Mouse (Mus musculus) neural tube, embryonic 14.5 days (tissue): Measurements from ENCODE around the gene Pygb. TPM values are rescaled to one million over a fixed set of nuclear protein-coding genes. Genes with fewer than 3 reads are reported as not detected.

Source experiments
- ATAC-seq: fragments of 200-750 bp; cut with Nextera tagmentation; 2 replicates; pipeline ENCODE4 v1.8.0; 2017; ENCODE audit warnings: low read depth, mild to moderate bottlenecking, moderate TSS enrichment, moderate library complexity
- H3K27ac ChIP-seq: fragments of 300-500 bp; sonication (generic); 2 replicates; pipeline ENCODE4 v1.5.1; 2014; ENCODE audit warnings: low read depth, mild to moderate bottlenecking, control low read depth, low read length, moderate library complexity, mixed read lengths
- H3K27me3 ChIP-seq: fragments of 300-500 bp; sonication (generic); 2 replicates; pipeline ENCODE4 v1.6.1; 2014; ENCODE audit warnings: low read length; ENCODE audit not compliant: control insufficient read depth, insufficient read depth
- H3K36me3 ChIP-seq: fragments of 300-500 bp; sonication (generic); 2 replicates; pipeline ENCODE4 v1.6.1; 2014; ENCODE audit warnings: low read length, mixed read lengths; ENCODE audit not compliant: control insufficient read depth, insufficient read depth
- H3K4me1 ChIP-seq: fragments of 300-500 bp; sonication (generic); 2 replicates; pipeline ENCODE4 v1.6.1; 2014; ENCODE audit warnings: low read length; ENCODE audit not compliant: control insufficient read depth, insufficient read depth
- H3K4me2 ChIP-seq: fragments of 300-500 bp; sonication (generic); 2 replicates; pipeline ENCODE4 v1.6.1; 2014; ENCODE audit warnings: mild to moderate bottlenecking, low read depth, low read length, control low read depth
- H3K4me3 ChIP-seq: fragments of 300-500 bp; sonication (generic); 2 replicates; pipeline ENCODE4 v1.5.1; 2014; ENCODE audit warnings: low read depth, low read length, control low read depth, mixed read lengths
- H3K9ac ChIP-seq: fragments of 300-500 bp; sonication (generic); replicated peaks from 2 replicates; pipeline ENCODE4 v1.6.1; 2014; ENCODE audit warnings: low read depth, mild to moderate bottlenecking, control low read depth, low read length, mixed read lengths
- H3K9me3 ChIP-seq: fragments of 300-500 bp; sonication (generic); 2 replicates; pipeline ENCODE4 v1.6.1; 2016; ENCODE audit warnings: low read length; ENCODE audit not compliant: control insufficient read depth
- WGBS: fragments of 180-500 bp; shearing (Covaris S2); extraction: QIAGEN DNeasy Blood & Tissue Kit; methylation state at CpG from one replicate; pipeline ENCODE4 v1.1.7; 2014; 5-methylcytosine and 5-hydroxymethylcytosine counted together
- polyA plus RNA-seq: library from polyadenylated mRNA; unstranded; fragments of >200 nt; fragmentation: Nextera tagmentation; extraction: Ambion mirVana; gene quantifications from 2 replicates; pipeline ENCODE4 v1.2.1, GENCODE M21; 2014

Gene Pygb
- polyA plus RNA-seq = 77.7 and 113 TPM in 2 replicates

DNA sequence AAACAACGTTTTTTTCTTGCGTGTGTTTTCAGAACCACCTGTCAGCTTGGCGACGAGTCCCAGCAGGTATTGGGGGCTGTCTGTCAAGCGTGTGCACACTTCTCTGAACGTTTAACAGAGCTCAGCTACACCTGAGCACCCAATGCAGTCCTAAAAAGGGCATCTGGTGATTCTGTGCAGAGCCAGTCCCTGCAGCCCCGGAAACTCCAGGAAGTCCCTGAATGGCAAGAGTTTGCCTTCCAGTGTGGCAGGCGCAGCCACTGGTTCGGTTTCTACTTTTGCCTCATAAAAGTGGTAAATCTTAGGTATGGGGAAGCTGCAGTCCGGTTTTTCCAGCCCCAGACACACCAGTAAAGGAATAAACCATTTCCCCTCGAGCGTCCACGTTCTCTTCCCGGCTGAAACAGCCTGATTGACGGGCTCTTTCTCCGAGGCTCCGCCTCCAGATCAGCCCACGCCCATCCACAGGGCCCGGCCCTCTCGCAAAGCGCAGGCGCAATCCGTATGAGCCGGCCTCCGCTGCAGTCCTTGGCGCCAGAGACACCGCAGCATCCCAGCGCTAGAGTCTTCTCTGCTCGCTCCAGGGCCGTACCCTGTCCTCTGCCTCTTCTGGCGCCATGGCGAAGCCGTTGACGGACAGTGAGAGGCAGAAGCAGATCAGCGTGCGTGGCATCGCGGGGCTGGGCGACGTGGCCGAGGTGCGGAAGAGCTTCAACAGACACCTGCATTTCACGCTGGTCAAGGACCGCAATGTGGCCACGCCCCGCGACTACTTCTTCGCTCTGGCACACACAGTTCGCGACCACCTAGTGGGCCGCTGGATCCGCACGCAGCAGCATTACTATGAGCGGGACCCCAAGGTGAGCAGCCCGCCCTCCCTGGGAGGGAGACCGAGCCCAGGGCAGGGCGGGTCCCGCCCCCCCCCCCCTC, at the start of gene Pygb:
TSS of gene Pygb (plus strand) at position 485 of the 930 bp plus-strand sequence.
- peak; percentile 98 for ATAC-seq

DNA sequence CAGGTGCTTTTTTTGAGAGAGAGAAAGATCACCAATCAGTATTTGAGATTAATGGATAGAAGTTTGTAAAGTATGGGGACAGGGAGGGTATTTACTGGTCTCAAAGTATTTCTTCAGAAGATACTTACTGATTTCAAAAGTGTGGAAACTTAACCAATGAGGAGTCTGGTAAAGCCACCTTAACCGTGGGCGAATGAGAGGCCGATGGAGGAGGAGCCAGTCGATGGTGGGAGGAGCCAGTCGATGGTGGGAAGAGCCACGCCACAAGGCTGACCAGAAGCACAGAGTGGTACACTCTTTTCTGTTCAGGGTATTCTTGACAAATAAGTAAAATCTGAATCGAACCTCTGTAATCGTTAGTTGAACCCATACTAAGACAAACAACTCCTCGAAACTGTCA, 48.7 kb upstream of the Pygb start:
- no peak for ATAC-seq
- 79% methylated on average over 9 of the region's 9 CpGs for WGBS

More for the DNA sequence above, at the start of gene Pygb:
- Histone ChIP-seq H3K9ac (peak within 1 kb of the TSS; percentile 53), H3K4me1 (peaks cover 8% of the 10 kb centered on the region; the same call in 1 of the 2 replicates), H3K27ac (peak within 1 kb of the TSS; percentile 44), H3K4me2 (peak within 1 kb of the TSS; percentile 80), H3K27me3 (no peaks in the 10 kb centered on the region), H3K4me3 (peak within 1 kb of the TSS; percentile 68), H3K9me3 (no peaks in the 10 kb centered on the region), H3K36me3 (no peaks in the 10 kb centered on the region)
- WGBS = 3% methylated on average over 57 of the region's 58 CpGs

DNA sequence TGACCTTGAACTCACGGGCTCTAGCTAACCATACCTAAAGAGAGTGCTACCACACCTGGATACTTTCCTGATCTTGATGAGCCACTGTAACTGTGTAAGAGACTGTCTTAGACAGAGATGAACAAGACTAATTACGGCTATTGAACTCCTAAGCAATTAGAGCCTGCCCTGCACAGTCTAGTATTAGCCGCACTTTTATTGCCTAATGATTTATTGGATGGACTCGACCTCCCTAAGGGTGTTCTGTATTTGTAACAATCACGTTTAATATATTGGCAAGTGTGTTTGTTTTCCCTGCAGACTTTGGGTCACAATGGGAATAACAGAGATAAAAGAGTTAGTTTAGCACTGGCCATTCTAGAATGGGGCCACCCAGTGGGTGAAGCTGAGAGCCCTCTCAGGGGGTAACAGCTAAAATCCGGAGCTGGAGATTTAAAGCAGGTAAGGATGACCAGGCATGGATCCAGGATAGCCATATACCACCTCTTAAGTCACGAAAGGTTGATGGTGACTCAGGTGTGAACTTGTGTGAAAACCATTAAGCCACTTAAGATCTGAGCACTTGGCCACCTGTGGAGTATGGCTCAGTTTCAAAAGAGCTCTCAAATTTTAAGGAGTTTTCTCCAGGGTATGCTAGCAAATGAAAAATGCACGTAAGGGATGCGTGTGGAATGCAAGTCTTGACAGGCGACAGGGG, 46.2 kb upstream of the Pygb start:
- no peaks in the 10 kb centered on the region for H3K9me3 ChIP-seq
- WGBS = 33% methylated on average over 10 of the region's 10 CpGs
- no peaks in the 10 kb centered on the region for H3K4me1 ChIP-seq
- no peak overlapping the region for H3K4me3 ChIP-seq
- H3K4me2 ChIP-seq = no peak overlapping the region
- no peak for ATAC-seq
- H3K27me3 ChIP-seq = peaks cover 2% of the 10 kb centered on the region; the same call in 1 of the 2 replicates
- no peak overlapping the region for H3K9ac ChIP-seq
- H3K27ac ChIP-seq = no peak overlapping the region
- H3K36me3 ChIP-seq = no peaks in the 10 kb centered on the region

More for the DNA sequence above, 48.7 kb upstream of the Pygb start:
- no peaks in the 10 kb centered on the region for H3K36me3 ChIP-seq
- H3K27me3 ChIP-seq = peaks cover 2% of the 10 kb centered on the region; the same call in 1 of the 2 replicates
- H3K4me3 ChIP-seq = no peak overlapping the region
- H3K9me3 ChIP-seq = no peaks in the 10 kb centered on the region
- H3K27ac ChIP-seq = no peak overlapping the region
- no peaks in the 10 kb centered on the region for H3K4me1 ChIP-seq
- H3K4me2 ChIP-seq = no peak overlapping the region
- no peak overlapping the region for H3K9ac ChIP-seq

DNA sequence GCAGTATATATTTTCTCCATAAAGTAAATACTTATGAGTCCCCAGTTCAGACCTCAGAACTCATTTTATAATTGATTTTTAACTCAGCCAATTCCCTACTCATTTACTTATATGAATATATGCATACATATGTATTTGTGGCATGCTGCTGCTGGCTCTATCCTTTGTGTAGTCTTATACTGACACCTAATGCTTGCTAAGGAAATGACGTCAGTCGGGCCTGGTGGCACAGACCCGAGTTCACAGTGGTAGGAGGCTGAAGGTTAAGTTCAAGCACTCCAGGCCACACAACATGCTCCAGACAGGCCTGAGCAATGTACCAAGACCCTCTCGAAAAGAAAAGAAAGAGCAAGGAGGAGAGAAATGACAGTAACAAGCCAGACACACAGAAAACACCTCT, 45.1 kb upstream of the Pygb start:
- peak; percentile 69; the same call in 1 of the 2 replicates for ATAC-seq
- Histone ChIP-seq H3K4me3 (no peak overlapping the region), H3K4me2 (no peak overlapping the region), H3K4me1 (no peaks in the 10 kb centered on the region), H3K36me3 (no peaks in the 10 kb centered on the region), H3K27me3 (peaks cover 2% of the 10 kb centered on the region; the same call in 1 of the 2 replicates), H3K9me3 (no peaks in the 10 kb centered on the region), H3K9ac (no peak overlapping the region), H3K27ac (no peak overlapping the region)
- WGBS = 67% methylated on average over 4 of the region's 4 CpGs

DNA sequence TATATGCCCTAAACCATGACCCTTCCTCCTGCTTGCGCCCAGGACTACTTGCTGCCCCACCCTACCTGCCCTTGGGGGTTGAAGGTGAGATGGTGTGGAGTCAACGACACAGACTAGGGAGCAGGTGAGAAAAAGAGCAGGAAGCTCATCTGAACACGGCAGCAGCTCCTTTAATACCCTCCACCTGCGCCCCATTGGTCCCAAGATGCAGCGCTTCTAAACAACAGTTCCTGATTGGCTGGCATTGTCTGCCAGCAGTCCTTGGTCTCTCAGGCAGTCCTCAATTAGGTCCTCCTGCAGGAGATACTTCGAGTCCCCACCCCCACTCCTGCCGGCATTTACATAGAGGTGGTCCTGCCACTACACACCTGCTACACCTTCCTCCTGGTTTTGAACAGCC, 41.5 kb upstream of the Pygb start:
- Histone ChIP-seq H3K27me3 (0 out of 2 replicates have a peak, but pooled peaks cover 2% of the 10 kb centered on the region), H3K4me2 (no peak overlapping the region), H3K4me3 (no peak overlapping the region), H3K9me3 (no peaks in the 10 kb centered on the region), H3K4me1 (peaks cover 6% of the 10 kb centered on the region), H3K36me3 (no peaks in the 10 kb centered on the region), H3K9ac (no peak overlapping the region), H3K27ac (no peak overlapping the region)
- no peak for ATAC-seq
- WGBS = 84% methylated on average over 7 of the region's 7 CpGs

DNA sequence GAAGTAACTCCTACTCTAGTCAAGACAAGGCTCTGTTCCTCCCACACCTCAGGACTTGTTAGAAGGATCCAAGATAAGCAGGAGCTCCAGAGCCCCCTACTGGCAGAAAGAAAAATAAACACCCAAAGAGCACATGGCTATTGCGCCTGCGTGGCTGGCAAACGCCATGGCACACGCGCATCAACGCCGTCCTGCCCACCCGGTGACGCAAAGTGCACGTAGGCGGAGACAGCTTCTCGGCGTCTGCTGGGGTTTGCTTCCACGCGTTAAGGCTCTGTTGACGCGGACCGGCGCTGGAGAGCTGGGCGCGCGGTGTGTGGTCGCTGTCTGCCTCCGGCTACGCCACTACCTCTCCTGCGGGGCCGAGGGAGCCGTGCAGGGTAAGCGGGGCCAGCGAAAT, 37.7 kb upstream of the Pygb start, which contains the start of gene Entpd6:
TSS of gene Entpd6 (plus strand) at position 189 of the 400 bp plus-strand sequence.
- 0% methylated on average over 22 of the region's 30 CpGs for WGBS
- no peaks in the 10 kb centered on the region for H3K27me3 ChIP-seq

DNA sequence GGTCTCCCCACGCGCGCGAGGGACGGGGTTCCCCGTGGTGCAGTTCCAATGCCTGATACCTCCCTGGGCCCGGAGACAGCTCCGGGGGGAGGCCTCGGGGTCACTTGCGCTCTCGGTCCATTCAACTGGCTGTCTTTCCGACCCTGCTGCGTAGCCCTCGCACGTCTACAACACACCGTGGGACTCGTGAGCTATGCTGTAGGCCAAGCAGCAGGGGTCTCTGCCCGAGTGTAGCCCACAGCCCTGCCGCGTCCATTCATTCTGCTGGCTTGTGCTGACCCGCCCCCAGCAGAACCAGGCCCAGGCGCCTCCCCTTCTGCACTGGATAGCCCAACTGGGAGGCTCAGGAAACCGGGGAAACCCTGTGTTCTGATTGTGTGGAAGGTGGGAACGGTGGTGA, 37.3 kb upstream of the Pygb start:
- peak overlapping the region; percentile 87 for H3K4me2 ChIP-seq
- peak overlapping the region; percentile 79 for H3K4me3 ChIP-seq
- H3K9ac ChIP-seq = peak overlapping the region; percentile 84
- under 1% methylated on average over 24 of the region's 24 CpGs for WGBS
- H3K4me1 ChIP-seq = peaks cover 8% of the 10 kb centered on the region
- H3K27ac ChIP-seq = peak overlapping the region; percentile 83
- ATAC-seq = peak; percentile 88
- 0 out of 2 replicates have a peak, but pooled peaks cover 5% of the 10 kb centered on the region for H3K36me3 ChIP-seq
- no peaks in the 10 kb centered on the region for H3K27me3 ChIP-seq
- no peaks in the 10 kb centered on the region for H3K9me3 ChIP-seq

More for the DNA sequence above, 37.7 kb upstream of the Pygb start, which contains the start of gene Entpd6:
- H3K9ac ChIP-seq = peak within 1 kb of the TSS; percentile 84
- no peaks in the 10 kb centered on the region for H3K9me3 ChIP-seq
- peak within 1 kb of the TSS; percentile 83 for H3K27ac ChIP-seq
- H3K4me3 ChIP-seq = peak within 1 kb of the TSS; percentile 79
- 0 out of 2 replicates have a peak, but pooled peaks cover 3% of the 10 kb centered on the region for H3K36me3 ChIP-seq
- ATAC-seq = peak; percentile 98
- peaks cover 8% of the 10 kb centered on the region for H3K4me1 ChIP-seq
- peak within 1 kb of the TSS; percentile 87 for H3K4me2 ChIP-seq

DNA sequence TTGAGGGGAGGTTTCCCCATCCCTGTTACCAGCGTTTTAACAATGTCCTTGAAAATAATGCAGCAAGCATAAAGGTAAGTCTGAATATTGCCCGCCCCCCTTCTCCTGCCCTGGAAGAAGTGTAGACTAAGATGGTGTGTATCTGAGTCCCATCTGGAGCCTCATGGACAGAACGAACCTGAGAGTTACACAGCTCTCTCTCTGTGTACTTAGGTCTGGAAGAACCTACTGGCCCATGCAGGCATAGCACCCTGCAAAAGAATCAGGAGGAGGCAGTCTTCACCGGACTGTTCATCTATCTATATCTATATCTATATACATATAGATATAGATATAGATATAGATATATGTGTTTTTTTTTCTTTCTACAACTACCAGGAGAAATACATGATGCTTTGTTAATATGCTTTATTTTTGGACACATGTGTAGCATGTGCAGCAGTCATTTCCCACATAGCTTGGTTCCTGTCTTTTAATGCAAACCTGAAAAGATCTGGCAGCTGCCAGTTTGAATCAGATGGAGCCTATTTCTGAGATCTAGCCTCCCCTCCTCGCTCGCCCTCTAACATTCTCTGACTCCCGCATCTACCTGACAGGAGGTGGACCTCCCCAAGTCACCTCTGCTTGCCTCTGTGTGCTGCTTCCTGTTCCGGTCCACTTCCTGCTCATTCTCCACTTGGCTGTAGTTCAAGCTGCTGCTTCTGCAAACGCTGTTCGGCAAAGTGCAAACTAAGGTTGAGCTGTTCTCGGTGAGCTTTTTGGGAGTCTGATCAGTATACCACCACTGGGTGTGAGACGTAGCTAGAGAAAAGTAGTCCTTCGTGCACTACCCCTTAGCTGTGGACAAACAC, 36.2 kb upstream of the Pygb start:
- Histone ChIP-seq H3K4me2 (peak overlapping the region; percentile 87), H3K9ac (peak overlapping the region; percentile 84; the same call in 1 of the 2 replicates), H3K27me3 (no peaks in the 10 kb centered on the region), H3K27ac (no peak overlapping the region), H3K9me3 (no peaks in the 10 kb centered on the region), H3K4me1 (peaks cover 8% of the 10 kb centered on the region), H3K4me3 (peak overlapping the region; percentile 79), H3K36me3 (0 out of 2 replicates have a peak, but pooled peaks cover 5% of the 10 kb centered on the region)
- 0 out of 2 replicates have a peak, but pooled peaks have one; percentile 22 for ATAC-seq
- 75% methylated on average over 13 of the region's 13 CpGs for WGBS
